Mouse (Mus musculus): Measurements from ENCODE around the gene T2.

T2 gene

DNA sequence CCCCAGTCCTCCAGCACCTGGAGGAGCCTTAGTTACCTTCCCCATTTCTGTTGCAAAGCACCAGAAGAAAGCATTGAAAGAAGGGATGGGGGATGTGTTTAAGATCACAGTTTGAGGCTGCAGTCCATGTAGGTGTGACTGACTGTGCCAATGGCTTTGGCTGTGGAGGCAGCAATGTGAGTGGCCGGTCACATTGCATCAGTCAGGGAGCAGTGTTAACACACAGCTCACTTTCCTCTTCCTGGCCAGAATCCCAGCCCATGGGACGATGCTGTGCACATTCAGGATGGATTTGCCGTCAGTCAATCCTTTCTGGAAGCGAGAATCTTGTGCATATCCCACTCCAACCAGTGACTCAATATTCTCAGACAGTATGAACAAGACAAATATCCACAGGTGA, 6.9 kb upstream of the T2 start:
- ChIA-PET CTCF (interaction anchor here in 1 of 4 experiments (1.1 kb wide), 1 partner anchor 24 kb away, joined by 3 read pairs; no protein-coding TSS in a partner anchor), POLR2A (no interaction called here)

DNA sequence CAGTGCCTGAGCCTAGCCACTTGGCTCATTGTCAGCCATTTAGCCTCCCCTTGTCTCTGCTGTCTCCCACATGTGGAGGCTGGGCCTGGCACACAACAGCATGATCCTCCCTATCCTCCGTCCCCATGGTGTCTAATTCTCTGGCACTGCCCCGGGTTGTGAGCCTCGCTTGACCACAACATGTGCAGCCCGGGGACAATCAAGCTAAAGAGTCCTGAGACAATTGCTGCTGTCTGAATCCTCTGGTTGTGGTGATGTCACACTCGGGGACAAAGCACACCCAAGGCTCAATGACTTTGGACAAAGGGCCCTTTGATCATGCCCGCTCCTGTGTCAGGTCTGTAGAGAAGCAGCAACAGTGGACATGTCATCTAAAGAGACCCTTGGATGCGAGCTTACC, 4.7 kb upstream of the T2 start:
- ChIA-PET POLR2A (interaction anchor here in 1 of 4 experiments (0.9 kb wide), 1 partner anchor 25 kb away, joined by 3 read pairs; no protein-coding TSS in a partner anchor), CTCF (interaction anchor here in 1 of 4 experiments (1.2 kb wide), 1 partner anchor 23 kb away, joined by 3 read pairs; no protein-coding TSS in a partner anchor)

DNA sequence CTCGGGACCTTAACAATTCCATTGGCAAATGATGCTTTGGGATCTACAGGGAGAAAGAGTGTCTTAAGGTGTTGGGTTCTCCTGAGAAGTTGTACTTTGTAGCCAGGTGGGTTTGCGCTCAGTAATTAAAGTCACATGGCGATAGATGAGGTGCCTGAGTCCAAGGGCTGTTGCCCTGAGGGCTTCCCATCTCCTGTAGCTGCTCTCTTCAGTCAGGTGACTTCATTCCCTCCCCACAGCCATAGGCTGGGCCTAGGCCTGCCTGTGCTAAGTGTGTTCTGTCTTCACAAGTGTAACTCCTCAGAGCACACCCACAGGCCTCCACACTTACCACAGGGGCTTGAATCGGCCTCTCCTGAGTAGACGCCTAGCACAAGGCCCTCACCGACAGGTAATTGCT, 1.7 kb downstream of the T2 start:
- ChIA-PET CTCF (no interaction called here), POLR2A (no interaction called here)

DNA sequence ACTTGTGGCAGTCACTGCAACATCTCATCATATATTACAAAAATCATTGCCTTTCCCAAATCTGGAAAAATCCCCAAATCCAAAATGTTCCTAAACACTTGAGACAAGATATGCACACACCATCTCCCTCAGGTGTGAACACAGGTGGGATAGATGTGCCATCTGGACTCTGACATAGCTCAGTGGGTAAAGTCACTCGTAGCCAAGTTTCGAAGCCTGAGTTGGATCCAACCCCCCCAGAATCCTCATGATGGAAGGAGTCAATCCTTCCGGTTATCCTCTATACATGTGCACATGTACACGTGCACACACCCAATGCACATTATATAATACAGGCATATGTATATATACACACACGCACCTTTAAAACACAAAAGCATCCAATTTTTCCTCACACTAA, 5.1 kb downstream of the T2 start:
- CTCF ChIA-PET: interaction anchor here in 1 of 4 experiments (1.4 kb wide), 1 partner anchor 33 kb away, joined by 3 read pairs; no protein-coding TSS in a partner anchor
- POLR2A ChIA-PET: no interaction called here

DNA sequence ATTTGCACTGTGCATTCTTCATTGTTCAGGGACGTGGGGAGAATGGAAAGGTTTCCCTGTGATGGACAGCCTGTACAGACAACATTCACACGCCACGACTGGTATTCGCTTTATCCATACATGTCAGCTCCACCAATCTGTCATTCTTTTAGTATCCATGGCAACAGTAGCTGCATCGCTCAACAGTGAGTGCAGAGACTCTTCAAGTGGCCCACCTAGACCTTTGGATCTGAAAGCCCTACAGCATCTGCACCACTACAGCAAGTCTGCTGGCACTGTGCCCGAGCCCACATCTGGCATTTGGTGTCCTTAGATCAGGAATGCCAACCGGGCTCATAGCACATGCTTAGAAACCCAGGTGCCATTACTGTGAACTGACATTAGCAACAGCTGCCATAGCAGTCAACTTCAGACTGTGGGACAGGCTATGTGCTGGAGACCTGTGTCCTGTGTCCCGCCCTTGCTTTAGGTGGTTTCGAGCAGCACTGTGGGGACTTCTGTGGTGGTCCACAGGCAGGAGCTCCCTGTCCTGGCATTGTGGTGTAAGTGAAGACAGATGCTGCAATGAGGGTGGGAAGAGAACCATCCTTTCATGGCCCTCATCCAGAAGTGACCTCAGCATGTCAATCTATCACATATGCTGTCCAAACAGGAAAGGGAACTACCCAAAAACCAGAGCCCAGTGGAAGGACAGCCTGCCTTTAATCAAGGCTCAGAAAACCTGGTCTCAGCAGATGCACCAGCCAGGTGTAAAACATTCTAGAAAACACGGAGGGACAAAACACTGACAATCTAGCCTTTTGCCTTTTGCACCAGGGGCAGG, 5.7 kb downstream of the T2 start:
- ChIA-PET CTCF (no interaction called here), POLR2A (no interaction called here)

DNA sequence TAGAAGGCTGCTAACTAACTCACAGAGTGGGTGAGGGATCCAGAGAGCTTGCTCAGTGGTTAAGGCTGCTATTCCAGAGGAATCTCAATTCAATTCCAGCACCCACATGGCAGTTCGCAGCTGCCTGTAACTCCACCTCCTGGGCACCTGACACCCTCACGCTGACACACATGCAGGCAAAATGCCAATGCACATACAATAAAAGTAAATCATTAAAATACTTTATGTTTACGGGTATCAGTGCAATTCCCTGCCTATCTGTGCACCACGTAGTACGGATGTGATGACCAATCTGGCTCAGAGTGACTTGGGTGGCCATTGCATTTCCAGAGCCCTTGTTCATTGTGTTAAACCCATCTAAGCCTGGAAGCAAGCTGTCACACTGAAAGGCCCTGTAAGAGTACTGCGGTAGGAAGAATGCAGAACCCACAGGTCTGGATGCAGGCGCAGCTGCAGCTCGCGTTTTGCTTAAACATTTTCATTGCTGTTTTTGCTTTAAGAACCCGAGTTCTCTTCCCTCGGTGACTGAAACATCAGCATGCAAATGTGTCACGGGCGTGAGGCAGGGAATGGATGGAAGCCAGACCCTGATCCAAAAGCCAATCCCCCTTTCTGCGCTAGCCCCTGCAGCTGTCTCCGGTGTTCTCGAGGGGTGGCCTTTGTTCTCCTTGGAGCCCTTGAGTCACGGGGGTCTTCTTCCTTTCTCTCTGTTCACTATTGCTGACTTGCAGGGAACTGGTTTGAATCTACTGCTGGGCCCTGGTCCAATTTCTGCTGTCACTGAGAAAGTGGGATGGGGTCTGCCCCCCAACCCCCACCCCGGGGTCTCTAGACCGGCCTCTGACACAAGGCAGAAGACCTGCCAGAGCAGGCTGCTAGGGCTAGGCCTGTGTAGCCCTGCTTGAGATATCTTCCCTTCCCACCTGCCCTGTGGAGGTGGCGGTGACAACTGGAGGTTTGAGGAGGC, 12.0 kb downstream of the T2 start:
- ChIA-PET POLR2A (interaction anchor here (0.6 to 1.1 kb wide), 7 partner anchors 9 to 1212 kb away, joined by 3 to 14 read pairs (median 4); no protein-coding TSS in a partner anchor), CTCF (interaction anchor here in 2 of 4 experiments (0.6 to 0.9 kb wide), 4 partner anchors 24 to 507 kb away, joined by 3 to 4 read pairs (median 4); no protein-coding TSS in a partner anchor)

DNA sequence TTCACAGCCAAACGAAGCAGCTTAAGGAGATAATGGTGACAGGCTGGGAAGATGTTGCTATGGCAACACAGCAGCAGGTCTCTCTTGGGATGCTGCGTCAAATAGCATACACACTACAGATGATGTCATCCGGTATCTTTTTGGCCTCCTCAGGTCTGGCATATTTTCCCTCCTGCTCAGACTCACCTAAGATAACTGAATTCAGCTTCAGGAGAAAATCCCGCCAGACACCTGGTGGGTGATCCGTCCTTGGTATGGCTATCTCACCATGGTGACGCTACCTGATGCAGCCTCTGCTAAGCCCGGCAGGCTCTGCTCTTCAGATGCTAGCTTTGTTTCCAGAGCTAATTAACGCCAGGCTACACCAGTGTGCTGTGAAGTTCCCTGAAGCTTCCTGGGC, 12.8 kb downstream of the T2 start:
- ChIA-PET CTCF (interaction anchor here in 1 of 4 experiments (0.7 kb wide), 1 partner anchor 506 kb away, joined by 4 read pairs; no protein-coding TSS in a partner anchor), POLR2A (interaction anchor here in 3 of 4 experiments (0.7 to 1.1 kb wide), 4 partner anchors 10 to 104 kb away, joined by 3 to 14 read pairs (median 4); no protein-coding TSS in a partner anchor)

DNA sequence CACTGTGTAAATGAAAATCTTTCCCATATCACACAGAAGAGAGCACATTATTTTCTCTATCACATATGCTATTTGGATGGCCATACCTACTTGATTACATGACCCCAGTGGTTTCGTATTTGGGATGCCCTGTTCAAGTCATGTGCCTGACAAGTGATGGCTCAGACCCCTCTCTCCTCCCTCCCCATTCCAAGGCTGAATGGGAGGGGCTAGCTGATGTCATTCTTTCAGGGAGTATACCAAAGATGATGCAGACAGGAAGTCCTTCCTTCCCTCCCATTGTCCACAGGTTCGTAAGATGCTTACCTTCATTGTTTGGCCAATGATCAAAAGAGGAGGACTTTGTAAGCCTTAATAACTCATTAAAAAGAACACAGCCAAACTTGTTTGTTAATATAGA, 13.4 kb downstream of the T2 start:
- ChIA-PET CTCF (interaction anchor here in 1 of 4 experiments (0.6 kb wide), 1 partner anchor 112 kb away, joined by 5 read pairs; no protein-coding TSS in a partner anchor), POLR2A (interaction anchor here in 1 of 4 experiments (1.1 kb wide), 1 partner anchor 26 kb away, joined by 3 read pairs; no protein-coding TSS in a partner anchor)

DNA sequence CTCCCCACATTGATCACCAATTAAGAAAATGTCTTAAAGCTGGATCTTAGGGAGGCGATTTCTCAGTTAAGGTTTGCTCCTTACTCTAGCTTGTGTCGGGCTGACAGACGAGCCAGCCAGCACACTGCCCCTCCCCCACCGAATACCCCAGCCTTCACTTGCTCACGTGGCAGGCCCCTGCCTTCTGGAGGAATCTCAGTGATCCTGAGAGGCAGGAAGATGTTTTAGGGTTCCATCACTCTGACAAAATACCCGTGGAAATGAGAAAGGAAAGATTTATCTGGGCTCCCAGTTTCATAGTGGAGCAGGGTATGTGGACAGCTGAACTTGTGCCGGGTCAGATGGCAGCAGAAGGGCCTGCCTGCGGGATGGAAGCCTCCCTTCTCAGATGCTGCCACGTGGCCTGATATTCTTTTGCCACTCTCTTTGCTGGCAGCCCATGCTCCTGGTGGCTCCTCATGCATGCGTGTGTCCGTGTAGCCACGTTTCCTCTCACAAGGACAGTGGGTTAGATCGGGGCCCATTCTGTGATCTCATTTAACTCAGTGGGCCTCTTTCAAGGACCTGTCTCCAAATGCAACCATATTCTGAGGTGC, 14.9 kb downstream of the T2 start:
- ChIA-PET POLR2A (interaction anchor here in 1 of 4 experiments (1.5 kb wide), 1 partner anchor 11 kb away, joined by 3 read pairs; no protein-coding TSS in a partner anchor), CTCF (interaction anchor here in 3 of 4 experiments (0.7 to 2.4 kb wide), 6 partner anchors 38 to 106 kb away, joined by 3 to 29 read pairs (median 8); no protein-coding TSS in a partner anchor)

DNA sequence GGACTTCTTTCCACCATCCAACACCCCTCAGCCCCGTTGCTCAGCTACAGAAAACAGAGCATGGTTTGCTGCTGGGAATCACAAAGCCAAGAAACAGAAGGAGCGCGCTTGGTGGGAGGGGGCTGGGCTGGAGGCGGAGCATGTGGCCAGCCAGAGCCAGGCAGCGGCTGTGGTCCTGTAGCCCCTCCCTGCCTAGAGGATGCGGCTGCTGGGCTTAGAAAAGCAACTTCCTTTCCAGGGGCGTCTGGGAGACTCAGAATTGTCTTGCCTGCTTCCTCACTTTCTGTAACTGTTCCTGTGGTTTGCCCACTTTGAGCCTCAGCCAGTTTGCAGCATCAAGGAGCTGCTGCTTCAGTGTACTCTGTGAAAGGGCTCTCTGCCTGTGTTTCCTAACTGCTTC, 16.0 kb downstream of the T2 start:
- ChIA-PET POLR2A (interaction anchor here in 3 of 4 experiments (0.6 to 1.7 kb wide), 9 partner anchors 10 to 1202 kb away, joined by 3 to 5 read pairs (median 3); partner anchors contain the start of gene Rps6ka2 (in 1 of the 3)), CTCF (interaction anchor here (0.7 to 2.4 kb wide), 22 partner anchors 14 to 219 kb away, joined by 3 to 29 read pairs (median 4); partner anchors contain the start of genes Mpc1 (in 1 of the 4), Sft2d1 (in 1 of the 4) and T2 (in 1 of the 4))

DNA sequence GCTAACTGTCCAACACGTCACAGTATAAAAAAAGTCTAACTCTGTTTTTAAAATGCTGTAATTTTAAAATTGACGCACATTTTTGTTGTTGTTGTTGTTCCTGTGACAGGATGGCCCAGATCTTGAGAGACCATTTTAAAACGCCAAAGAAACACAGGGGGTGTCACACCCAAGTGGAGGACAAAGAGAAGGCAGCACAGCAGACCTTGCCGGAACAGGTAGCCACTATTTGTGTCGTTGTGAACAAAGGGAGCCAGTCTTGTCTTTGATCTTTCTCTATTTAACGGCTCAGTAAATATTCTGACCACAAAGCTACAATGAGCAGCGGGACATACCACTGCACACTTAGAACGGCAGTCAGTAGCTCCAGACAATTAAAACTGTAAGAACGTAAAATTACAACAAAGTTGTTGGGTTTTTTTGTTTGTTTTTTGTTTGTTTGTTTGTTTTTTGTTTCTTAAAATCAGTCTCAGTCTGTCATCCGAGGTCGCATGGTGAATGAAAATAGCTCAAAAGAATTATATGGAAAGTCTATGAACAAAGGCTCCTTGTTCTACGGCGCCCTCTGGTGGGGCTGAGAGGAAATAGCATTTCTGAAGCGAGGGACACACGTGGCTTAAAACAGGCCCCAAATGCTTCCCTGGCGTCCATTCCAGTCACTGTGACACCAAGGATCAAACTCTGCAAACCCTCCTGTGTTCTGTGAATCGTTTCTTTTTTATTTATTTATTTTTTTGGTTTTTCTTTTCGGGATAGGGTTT, 16.7 kb downstream of the T2 start:
- POLR2A ChIA-PET: interaction anchor here in 3 of 4 experiments (0.6 to 1.7 kb wide), 10 partner anchors 9 to 1202 kb away, joined by 3 to 6 read pairs (median 3); partner anchors contain the start of gene Rps6ka2 (in 1 of the 3)
- CTCF ChIA-PET: interaction anchor here (0.6 to 2.4 kb wide), 43 partner anchors 14 to 218 kb away, joined by 3 to 29 read pairs (median 4); partner anchors contain the start of genes Mpc1 (in 1 of the 4), Sft2d1 (in 1 of the 4) and T2 (in 1 of the 4)

DNA sequence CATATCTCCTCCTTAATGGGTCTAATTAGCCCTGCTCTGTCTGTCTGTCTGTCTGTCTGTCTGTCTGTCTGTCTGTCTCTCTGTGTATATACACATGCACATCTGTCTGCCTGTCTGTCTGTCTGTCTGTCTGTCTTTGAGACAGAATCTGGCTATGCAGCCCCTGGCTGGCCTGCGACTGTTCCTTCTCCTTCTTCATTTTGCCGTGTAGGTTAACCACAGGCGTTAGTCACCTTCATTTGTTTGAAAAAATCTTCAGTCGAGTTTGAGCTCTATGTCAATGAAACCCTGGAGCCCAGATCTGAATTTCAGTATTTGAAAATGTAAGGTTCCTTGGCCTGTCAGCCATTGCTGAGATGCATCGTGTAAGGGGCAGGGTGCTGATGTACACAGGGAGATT, 21.5 kb downstream of the T2 start:
- CTCF ChIA-PET: no interaction called here
- POLR2A ChIA-PET: no interaction called here

DNA sequence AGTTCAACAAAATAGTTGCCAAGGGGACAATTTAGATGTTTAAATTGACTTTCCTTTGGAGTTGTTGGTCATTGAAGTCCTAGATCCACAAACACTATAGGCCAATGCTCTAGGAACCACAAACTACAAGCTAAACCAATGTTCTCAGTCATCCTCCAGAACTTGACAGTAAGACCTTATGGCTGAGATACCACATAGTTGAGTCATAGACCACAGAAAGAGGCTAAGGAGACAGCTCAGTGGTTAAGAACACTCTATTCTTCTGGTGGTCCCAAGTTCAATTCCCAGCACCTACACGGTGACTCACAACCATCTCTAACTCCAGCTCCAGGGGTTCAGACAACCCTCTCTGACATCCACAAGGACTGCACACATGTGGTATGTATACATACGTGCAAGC, 29.6 kb downstream of the T2 start:
- ChIA-PET POLR2A (interaction anchor here in 1 of 4 experiments (0.6 kb wide), 2 partner anchors 10 to 131 kb away, joined by 3 to 4 read pairs; no protein-coding TSS in a partner anchor), CTCF (interaction anchor here in 2 of 4 experiments (0.6 to 1.6 kb wide), 4 partner anchors 12 to 42 kb away, joined by 3 to 6 read pairs (median 4); no protein-coding TSS in a partner anchor)

DNA sequence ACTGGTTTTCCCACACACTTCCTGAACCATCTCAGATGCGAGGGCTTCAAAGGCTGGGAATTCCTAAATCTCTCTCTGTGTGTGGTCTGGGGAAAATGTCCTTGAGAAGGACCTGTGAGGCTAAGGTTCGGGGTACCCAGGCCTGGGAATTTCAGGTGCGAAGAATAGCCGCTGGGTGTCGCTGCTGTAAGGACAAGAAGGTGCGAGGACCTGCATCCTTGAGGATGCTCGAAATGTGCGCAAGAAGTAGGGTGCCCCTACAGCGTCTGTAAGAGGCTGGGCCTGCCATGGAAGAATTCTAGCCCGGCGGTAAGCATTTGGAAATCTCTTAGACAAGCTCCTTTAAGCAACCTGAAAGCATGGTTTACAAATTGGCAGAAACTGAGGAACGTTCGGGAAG, 32.7 kb downstream of the T2 start:
- CTCF ChIA-PET: interaction anchor here in 2 of 4 experiments (1.6 to 4.2 kb wide), 4 partner anchors 34 to 41 kb away, joined by 4 to 47 read pairs (median 8); no protein-coding TSS in a partner anchor

DNA sequence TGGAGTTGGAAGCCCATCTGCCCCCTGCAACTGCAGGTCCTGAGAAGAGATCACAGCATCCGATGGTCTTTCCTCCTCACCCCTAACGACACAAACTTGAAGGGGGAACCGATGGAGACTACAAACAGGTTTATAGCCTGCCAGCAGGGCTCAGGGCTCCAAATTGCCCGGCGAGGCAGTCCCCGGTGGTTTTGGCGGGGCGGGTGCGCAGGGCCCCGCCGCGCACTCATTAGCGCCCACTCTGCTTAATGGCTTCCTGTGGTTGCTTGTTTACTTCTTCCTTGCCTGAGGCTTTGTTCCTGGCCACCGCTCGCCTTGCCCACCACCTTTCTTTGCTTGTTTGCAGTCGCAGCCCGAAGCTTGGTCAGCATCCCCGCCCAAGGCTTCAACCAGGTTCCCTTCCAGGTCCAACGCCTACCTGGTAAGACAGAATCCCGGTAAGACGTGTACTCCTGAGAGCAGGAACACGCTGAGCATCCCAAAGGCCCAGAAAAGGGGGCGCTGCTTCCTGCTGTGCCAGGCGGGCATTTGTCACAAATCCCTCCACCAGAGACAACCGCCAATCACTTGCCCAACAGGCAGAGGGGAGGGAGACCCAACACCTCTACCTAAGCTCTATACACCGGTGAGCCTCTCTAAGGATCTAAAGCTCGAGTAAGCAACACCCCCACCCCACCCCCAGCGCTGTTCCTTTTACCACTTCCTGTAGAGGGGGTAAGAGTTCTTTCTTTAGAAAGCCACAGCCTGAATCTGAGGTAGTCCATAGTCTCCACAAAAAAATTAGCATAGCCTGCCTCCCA, 33.4 kb downstream of the T2 start:
- ChIA-PET POLR2A (interaction anchor here in 2 of 4 experiments (1.2 to 1.8 kb wide), 7 partner anchors 10 to 41 kb away, joined by 3 to 4 read pairs (median 4); no protein-coding TSS in a partner anchor), CTCF (interaction anchor here (0.6 to 4.2 kb wide), 17 partner anchors 9 to 125 kb away, joined by 3 to 47 read pairs (median 5); no protein-coding TSS in a partner anchor)

More for the DNA sequence above, 32.7 kb downstream of the T2 start:
- POLR2A ChIA-PET: interaction anchor here in 1 of 4 experiments (1.4 kb wide), 1 partner anchor 16 kb away, joined by 4 read pairs; no protein-coding TSS in a partner anchor

DNA sequence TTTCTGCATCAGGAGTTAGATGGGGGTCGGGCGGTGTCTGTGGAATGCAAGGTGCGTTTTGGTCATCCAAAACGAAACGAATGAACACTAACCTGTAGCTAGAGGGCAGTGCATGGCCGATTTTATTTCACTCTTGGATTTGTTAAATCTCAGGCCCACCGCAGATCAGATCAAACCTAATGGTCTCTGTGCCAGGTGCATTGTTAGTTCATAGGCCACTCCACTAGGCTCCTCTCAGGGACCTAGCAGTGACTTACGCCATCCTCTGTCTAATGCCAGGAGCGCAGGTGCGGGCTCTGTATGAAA, 34.0 kb downstream of the T2 start:
- POLR2A ChIA-PET: interaction anchor here in 2 of 4 experiments (1.1 to 1.8 kb wide), 7 partner anchors 11 to 40 kb away, joined by 3 to 4 read pairs (median 4); no protein-coding TSS in a partner anchor
- CTCF ChIA-PET: interaction anchor here in 3 of 4 experiments (0.6 to 4.2 kb wide), 16 partner anchors 9 to 126 kb away, joined by 3 to 47 read pairs (median 6); no protein-coding TSS in a partner anchor
